Mouse (Mus musculus) embryonic facial prominence, embryonic 12.5 days (tissue): ENCODE measurements around the gene Ttyh2. TPM values are rescaled to one million over a fixed set of nuclear protein-coding genes. Genes with fewer than 3 reads are reported as not detected.
"Not testable (repeated sequence)": the region's sequence is repeated elsewhere in the genome, so short reads cannot be mapped to it uniquely, and the experiment has no call there.

Source experiments
- ATAC-seq: fragments of 200-750 bp; cut with Nextera tagmentation; 2 replicates; pipeline ENCODE4 v1.8.0; 2017; ENCODE audit not compliant: insufficient number of reproducible peaks, insufficient read depth, low FRiP score, low TSS enrichment
- H3K27ac ChIP-seq: fragments of 300-500 bp; sonication (generic); 2 replicates; pipeline ENCODE4 v1.5.1; 2016; ENCODE audit warnings: mild to moderate bottlenecking
- H3K27me3 ChIP-seq: fragments of 300-500 bp; sonication (generic); 2 replicates; pipeline ENCODE4 v1.6.1; 2016; ENCODE audit warnings: mild to moderate bottlenecking, moderate library complexity
- H3K36me3 ChIP-seq: fragments of 300-500 bp; sonication (generic); 2 replicates; pipeline ENCODE4 v1.6.1; 2016; ENCODE audit warnings: mild to moderate bottlenecking
- H3K4me1 ChIP-seq: fragments of 300-500 bp; sonication (generic); 2 replicates; pipeline ENCODE4 v1.6.1; 2016
- H3K4me2 ChIP-seq: fragments of 300-500 bp; sonication (generic); replicated peaks from 2 replicates; pipeline ENCODE4 v1.6.1; 2016; ENCODE audit warnings: mild to moderate bottlenecking, moderate library complexity
- H3K4me3 ChIP-seq: fragments of 300-500 bp; sonication (generic); 2 replicates; pipeline ENCODE4 v1.5.1; 2016; ENCODE audit warnings: mild to moderate bottlenecking
- H3K9ac ChIP-seq: fragments of 300-500 bp; sonication (generic); 2 replicates; pipeline ENCODE4 v1.6.1; 2016; ENCODE audit warnings: mild to moderate bottlenecking, moderate library complexity
- H3K9me3 ChIP-seq: fragments of 300-500 bp; sonication (generic); 2 replicates; pipeline ENCODE4 v1.6.1; 2016; ENCODE audit warnings: mild to moderate bottlenecking, moderate library complexity
- WGBS: fragments of 180-500 bp; shearing (Covaris S2); methylation state at CpG from one replicate; pipeline ENCODE4 v1.1.7; 2016; 5-methylcytosine and 5-hydroxymethylcytosine counted together
- polyA plus RNA-seq: library from polyadenylated mRNA; unstranded; fragments of >200 nt; fragmentation: Nextera tagmentation; extraction: Ambion mirVana; gene quantifications from 2 replicates; pipeline ENCODE4 v1.2.1, GENCODE M21; 2016

Ttyh2 gene
- polyA plus RNA-seq, 1 experiment from 2014 or later = 21.6 TPM

DNA sequence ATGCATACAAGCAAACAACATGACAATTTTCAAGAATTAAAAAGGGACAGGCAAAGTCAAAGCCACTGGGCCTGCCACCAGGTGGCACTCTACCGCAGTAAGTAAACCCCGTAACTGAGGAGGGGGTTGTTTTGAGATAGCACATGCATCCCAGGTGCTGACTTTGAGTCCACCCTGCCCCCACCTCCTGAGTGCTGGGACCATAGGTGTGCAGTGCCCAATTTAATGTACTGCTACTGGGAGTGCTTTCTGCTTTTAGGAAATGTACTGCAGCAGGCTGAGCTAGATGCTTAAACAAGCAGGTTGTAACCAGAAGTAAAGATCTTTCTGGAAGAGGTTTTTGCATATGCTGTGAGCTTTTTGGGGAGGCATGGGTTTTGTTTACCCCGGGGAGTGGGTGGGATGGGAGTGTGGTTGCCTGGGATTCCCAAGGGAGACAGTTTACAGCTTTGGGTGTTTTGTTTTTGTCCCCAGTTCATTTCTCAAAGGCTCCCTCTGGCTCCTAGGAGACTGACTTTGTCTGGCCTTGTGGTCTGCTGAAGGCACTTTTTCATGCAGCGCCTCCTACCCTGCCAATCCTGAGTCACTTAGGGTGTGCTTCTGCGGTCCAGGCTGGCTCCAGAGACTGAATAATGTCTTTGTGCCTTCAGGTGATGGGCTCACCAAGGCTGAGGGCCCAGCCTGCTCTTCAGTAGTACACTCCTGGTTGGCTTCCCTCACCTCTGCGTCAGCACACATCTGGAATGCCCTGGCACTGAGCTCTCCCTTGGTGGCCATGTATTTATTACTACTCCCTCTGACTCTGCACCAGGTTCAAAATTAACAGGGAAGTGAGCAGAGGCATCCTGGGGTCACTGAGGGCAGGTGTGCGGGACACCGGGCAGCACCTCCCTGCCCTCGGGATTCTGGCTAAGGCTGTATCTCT is 2.2 kb upstream of the Ttyh2 start:
- no peak for ATAC-seq
- H3K36me3 ChIP-seq = peaks cover 36% of the 10 kb centered on the region
- WGBS = 60% methylated on average over 9 of the region's 9 CpGs

DNA sequence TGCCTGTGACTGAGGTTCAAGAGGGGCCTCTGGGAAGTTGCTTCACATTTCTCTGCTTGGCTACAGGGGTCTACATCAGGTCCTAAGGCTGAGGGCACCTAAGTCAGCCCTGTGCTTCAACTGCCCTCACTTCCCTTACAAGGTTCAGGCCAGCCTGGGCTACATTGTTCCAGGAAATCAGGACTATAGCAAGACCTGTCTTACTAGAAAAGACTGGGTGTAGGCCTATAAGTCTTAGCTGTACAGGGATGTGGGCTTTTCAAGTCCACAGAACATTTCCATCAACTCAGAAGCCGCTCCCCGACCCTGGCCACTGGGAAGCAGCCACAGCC is 1.5 kb upstream of the Ttyh2 start:
- Histone ChIP-seq H3K9me3 (no peaks in the 10 kb centered on the region), H3K27ac (no peak overlapping the region), H3K27me3 (0 out of 2 replicates have a peak, but pooled peaks cover 3% of the 10 kb centered on the region), H3K36me3 (peaks cover 36% of the 10 kb centered on the region), H3K4me2 (no peak overlapping the region), H3K4me3 (no peak overlapping the region), H3K9ac (no peak overlapping the region), H3K4me1 (peaks cover 33% of the 10 kb centered on the region)
- 71% methylated on average over 2 of the region's 2 CpGs for WGBS
- ATAC-seq = no peak

More for the DNA sequence above, 2.2 kb upstream of the Ttyh2 start:
- peaks cover 33% of the 10 kb centered on the region for H3K4me1 ChIP-seq
- no peak overlapping the region for H3K9ac ChIP-seq
- H3K27ac ChIP-seq = no peak overlapping the region
- H3K27me3 ChIP-seq = 0 out of 2 replicates have a peak, but pooled peaks cover 3% of the 10 kb centered on the region
- H3K4me3 ChIP-seq = no peak overlapping the region
- no peak overlapping the region for H3K4me2 ChIP-seq
- H3K9me3 ChIP-seq = no peaks in the 10 kb centered on the region

DNA sequence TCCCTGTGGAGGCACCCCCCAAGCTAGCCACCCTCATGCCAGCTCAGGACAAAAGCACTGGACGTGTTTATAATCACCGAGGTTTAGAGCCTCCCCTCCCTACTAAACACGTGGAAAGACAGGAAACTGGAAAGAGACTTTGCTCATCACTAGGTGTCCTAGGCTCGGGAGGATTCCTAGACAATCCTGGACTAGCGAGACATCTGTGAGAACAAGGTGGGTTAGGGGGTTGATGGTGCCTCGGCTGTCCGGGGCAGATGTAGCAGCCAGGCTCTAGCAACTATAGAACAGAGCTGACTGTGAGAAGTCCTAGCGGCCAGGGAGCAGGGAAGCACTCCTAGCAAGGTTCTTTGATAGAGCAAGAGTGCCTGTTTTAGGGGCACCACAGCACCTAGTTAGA is 1.1 kb upstream of the Ttyh2 start:
- Histone ChIP-seq H3K36me3 (peaks cover 36% of the 10 kb centered on the region), H3K9ac (no peak overlapping the region), H3K4me1 (peaks cover 36% of the 10 kb centered on the region), H3K27ac (no peak overlapping the region), H3K27me3 (0 out of 2 replicates have a peak, but pooled peaks cover 3% of the 10 kb centered on the region), H3K4me3 (no peak overlapping the region), H3K9me3 (no peaks in the 10 kb centered on the region), H3K4me2 (no peak overlapping the region)
- ATAC-seq = no peak
- WGBS = 50% methylated on average over 8 of the region's 8 CpGs

DNA sequence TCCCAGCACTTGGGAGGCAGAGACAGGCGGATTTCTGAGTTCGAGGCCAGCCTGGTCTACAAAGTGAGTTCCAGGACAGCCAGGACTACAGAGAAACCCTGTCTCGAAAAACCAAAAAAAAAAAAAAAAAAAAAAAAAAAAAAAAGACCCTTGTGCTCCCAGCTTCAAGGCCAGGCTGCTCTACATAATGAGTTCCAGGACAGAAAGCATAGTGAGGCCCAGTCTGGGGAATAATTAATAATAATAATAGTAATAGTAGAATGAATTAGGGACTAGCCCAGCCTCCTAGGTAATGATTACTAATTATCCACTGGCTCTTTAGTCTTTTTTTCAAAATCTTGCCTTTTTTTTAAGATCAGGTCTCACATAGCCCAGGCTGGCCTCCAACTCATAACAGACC is 435 bp upstream of the Ttyh2 start:
- 65% methylated on average over 2 of the region's 3 CpGs for WGBS
- not testable (repeated sequence) for H3K9me3 ChIP-seq, H3K27ac ChIP-seq, H3K9ac ChIP-seq, H3K27me3 ChIP-seq, ATAC-seq
- peak overlapping the region; percentile 82 for H3K4me2 ChIP-seq
- peaks cover 36% of the 10 kb centered on the region for H3K36me3 ChIP-seq
- H3K4me3 ChIP-seq = peak overlapping the region; percentile 60; the same call in 1 of the 2 replicates
- H3K4me1 ChIP-seq = peaks cover 37% of the 10 kb centered on the region

DNA sequence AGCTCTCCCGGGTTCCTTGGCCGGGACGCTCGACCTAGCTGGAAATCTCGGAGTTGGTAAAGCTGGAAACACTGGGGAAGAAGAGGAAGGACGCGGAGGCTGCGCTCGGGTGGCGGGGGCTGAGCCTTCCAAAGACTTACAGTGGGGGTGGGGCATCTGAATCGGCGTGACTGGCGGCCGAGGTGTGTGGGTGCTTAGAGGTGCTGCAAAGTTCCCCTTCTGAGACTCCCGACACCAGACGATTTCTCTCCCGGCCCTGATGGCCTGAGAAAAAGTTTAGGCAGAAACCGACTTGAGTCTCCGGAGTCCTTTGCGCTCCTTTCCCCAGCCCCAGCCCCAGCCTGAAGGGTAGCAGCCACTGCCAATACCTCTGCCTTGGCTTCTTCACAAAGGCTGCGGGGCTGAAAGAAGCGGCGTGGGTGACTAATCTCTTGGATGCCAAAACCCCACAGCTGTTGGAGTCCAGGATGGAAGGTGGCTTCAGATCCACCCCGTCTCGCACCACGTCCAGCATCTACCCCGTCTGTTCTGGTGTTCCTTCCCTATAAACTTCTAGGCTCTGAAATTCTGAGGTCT is 683 bp downstream of the Ttyh2 start:
- H3K9me3 ChIP-seq = no peaks in the 10 kb centered on the region
- no peak for ATAC-seq
- H3K27me3 ChIP-seq = 0 out of 2 replicates have a peak, but pooled peaks cover 3% of the 10 kb centered on the region
- H3K4me2 ChIP-seq = peak overlapping the region; percentile 82
- H3K4me3 ChIP-seq = peak overlapping the region; percentile 60
- H3K27ac ChIP-seq = peak overlapping the region; percentile 58
- peaks cover 30% of the 10 kb centered on the region for H3K36me3 ChIP-seq
- H3K9ac ChIP-seq = peak overlapping the region; percentile 64
- H3K4me1 ChIP-seq = peaks cover 26% of the 10 kb centered on the region
- 2% methylated on average over 27 of the region's 27 CpGs for WGBS

DNA sequence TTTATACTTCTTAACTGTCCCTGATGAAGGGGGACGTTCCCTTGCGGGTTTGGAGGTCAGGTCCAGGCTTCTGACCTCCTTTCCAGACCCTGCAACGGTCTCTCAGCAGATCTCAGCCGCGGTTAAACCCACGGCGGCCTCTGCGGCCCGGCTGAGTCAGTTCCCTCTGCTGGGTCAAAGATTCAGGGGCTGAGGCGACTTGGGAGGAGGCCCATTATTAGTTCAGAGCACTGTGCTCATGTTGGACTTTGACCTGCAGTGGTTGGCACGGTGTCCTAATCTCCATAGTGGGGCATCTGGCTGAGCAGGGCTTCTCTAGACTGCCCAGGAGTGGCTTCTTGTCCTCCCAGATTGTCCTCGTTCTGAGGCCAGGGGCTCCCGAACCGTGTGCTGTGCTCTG is 1.2 kb downstream of the Ttyh2 start:
- peaks cover 26% of the 10 kb centered on the region for H3K4me1 ChIP-seq

DNA sequence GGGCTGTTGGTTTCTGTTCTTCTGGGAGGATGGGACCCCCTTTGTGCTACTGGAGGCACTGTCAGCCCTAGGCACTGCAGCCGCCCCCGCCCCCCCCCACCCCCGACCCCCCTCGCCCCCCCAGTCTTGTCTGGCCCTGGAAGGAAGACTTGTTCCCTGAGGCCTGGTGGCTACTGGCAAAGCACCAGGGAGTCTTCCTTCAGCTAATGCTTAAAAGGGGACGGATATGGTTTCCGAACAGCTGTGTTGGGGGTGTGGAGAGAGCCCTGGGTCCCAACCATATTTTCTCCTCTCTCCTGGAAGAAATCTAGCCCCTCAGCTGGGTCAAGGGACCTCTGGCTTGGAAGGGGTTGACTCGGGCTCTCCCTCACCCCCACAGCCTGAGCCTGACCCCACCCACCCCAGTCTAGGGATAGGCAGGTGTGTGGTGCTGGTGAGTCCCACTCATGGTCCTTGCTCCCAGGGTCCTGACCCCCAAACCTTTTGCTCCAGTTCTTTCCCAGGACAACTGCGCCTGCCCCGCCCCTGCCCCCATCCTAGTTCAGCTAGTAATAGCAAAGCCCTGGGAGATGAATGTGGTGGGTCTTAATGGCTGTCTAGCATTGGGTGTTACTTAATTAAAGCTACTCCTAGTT is 1.8 kb downstream of the Ttyh2 start:
- Histone ChIP-seq H3K9me3 (no peaks in the 10 kb centered on the region), H3K4me2 (peak overlapping the region; percentile 82), H3K36me3 (peaks cover 19% of the 10 kb centered on the region), H3K4me3 (peak overlapping the region; percentile 60), H3K27me3 (0 out of 2 replicates have a peak, but pooled peaks cover 3% of the 10 kb centered on the region), H3K4me1 (peaks cover 26% of the 10 kb centered on the region), H3K27ac (no peak overlapping the region), H3K9ac (peak overlapping the region; percentile 64)
- WGBS = 32% methylated on average over 8 of the region's 9 CpGs
- ATAC-seq = no peak

More for the DNA sequence above, 1.2 kb downstream of the Ttyh2 start:
- Histone ChIP-seq H3K4me3 (peak overlapping the region; percentile 60), H3K4me2 (peak overlapping the region; percentile 82), H3K27ac (no peak overlapping the region), H3K36me3 (peaks cover 25% of the 10 kb centered on the region), H3K27me3 (0 out of 2 replicates have a peak, but pooled peaks cover 3% of the 10 kb centered on the region), H3K9me3 (no peaks in the 10 kb centered on the region), H3K9ac (peak overlapping the region; percentile 64)
- ATAC-seq = no peak
- WGBS = 6% methylated on average over 14 of the region's 14 CpGs

DNA sequence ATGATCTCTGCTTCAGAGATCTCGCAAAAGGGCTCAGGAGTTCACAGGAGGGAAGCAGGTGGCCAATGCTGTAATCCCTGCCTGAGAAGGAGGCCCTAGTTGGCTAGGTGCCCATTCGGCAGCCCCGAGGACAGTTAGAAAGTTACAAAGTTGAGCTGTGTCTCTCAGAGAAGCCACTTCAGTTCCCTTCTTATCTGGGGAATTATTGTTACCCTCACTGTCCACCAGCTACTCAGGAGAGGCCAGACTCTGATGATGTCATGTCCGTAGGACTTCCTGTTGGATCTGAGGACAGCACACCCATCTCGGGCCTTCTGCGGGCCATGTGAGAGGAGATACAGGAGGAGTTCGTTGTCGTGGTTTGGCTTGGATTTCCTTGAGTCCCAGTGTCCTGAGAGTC is 4.4 kb downstream of the Ttyh2 start:
- 72% methylated on average over 8 of the region's 8 CpGs for WGBS
- Histone ChIP-seq H3K9ac (no peak overlapping the region), H3K36me3 (no peaks in the 10 kb centered on the region), H3K4me1 (peaks cover 35% of the 10 kb centered on the region), H3K27me3 (0 out of 2 replicates have a peak, but pooled peaks cover 3% of the 10 kb centered on the region), H3K4me2 (no peak overlapping the region), H3K4me3 (no peak overlapping the region), H3K9me3 (no peaks in the 10 kb centered on the region), H3K27ac (no peak overlapping the region)
- ATAC-seq = no peak

DNA sequence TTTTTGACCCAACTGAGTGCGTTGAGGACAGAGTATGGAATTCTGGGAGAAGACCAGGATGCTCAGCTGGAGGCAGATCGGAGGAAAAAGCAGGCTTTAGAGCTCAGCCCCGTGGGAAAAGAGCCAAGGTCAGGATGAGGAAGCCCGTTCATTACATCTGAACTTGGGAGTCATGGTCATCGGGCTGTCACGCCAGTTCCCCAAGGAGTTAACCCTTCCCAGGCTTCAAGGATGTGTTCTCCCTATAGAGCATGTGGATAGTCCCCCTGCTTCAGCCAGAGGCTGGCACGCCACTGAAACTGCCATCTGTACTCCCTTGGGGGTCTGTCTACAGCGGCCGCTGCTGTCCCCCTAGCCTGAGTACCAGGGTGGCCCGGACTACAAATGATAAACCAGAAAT is 5.1 kb downstream of the Ttyh2 start:
- no peaks in the 10 kb centered on the region for H3K36me3 ChIP-seq
- ATAC-seq = no peak
- no peak overlapping the region for H3K9ac ChIP-seq
- 0 out of 2 replicates have a peak, but pooled peaks cover 3% of the 10 kb centered on the region for H3K27me3 ChIP-seq
- peaks cover 42% of the 10 kb centered on the region for H3K4me1 ChIP-seq
- no peaks in the 10 kb centered on the region for H3K9me3 ChIP-seq
- no peak overlapping the region for H3K4me2 ChIP-seq
- H3K27ac ChIP-seq = no peak overlapping the region
- WGBS = 68% methylated on average over 10 of the region's 10 CpGs
- no peak overlapping the region for H3K4me3 ChIP-seq

DNA sequence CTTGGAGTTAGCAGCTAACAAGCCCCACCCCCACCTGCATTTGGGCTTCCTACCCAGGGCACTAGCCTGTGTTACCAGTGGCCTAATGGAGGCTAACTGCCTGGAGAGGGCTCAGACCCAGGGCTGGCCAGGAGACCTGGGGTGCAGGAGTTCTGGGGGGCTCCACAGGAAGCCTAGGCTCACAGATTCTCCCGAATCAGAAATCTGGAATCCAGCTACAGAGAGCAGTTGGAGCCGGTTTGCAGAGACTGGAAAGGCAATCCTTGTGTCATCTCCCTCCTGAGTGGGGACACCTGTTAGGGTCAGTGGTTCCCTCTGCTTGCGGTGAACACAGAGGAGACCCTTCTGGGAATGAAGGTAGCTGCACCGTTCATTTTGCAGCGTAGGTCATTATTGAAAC is 5.8 kb downstream of the Ttyh2 start:
- Histone ChIP-seq H3K27me3 (0 out of 2 replicates have a peak, but pooled peaks cover 3% of the 10 kb centered on the region), H3K9ac (no peak overlapping the region), H3K9me3 (no peaks in the 10 kb centered on the region), H3K27ac (no peak overlapping the region), H3K4me2 (no peak overlapping the region), H3K4me3 (no peak overlapping the region), H3K36me3 (no peaks in the 10 kb centered on the region), H3K4me1 (peaks cover 42% of the 10 kb centered on the region)
- ATAC-seq = no peak
- 47% methylated on average over 5 of the region's 5 CpGs for WGBS

DNA sequence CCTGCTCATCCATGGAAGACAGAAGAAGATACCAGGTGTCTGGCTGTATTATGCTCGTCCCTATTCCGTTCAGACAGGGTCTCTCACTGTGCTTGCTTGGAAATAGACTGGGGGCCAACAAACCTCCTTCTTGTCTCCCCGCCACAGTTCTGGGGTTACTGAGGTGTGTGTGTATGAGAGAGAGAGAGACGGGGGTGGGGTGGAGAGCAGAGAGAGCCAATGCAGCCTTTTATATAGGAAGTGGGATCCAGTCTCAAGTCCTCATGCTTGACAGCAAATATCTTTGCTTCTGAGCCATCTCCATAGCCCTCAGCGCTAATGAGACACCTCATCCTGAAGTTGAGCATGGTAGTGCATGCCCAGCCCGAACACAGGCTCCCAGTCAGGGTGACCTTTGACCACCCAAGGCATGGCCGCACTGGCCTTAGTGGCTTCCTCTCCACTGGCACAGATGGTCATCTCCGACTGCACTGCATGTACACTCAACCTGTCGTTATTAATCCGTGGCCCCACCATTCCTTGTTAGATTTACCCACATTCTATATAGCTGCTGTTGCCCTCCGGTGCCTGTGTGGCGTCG is 7.2 kb downstream of the Ttyh2 start:
- H3K27me3 ChIP-seq = no peaks in the 10 kb centered on the region
- H3K9me3 ChIP-seq = no peaks in the 10 kb centered on the region
- no peak overlapping the region for H3K4me2 ChIP-seq
- H3K4me1 ChIP-seq = peaks cover 37% of the 10 kb centered on the region
- no peak overlapping the region for H3K27ac ChIP-seq
- 86% methylated on average over 13 of the region's 13 CpGs for WGBS
- no peak for ATAC-seq
- H3K36me3 ChIP-seq = 0 out of 2 replicates have a peak, but pooled peaks cover 5% of the 10 kb centered on the region
- H3K4me3 ChIP-seq = no peak overlapping the region
- no peak overlapping the region for H3K9ac ChIP-seq
